Mouse (Mus musculus) brain, adult 2 months (tissue): ENCODE results near the gene Cd4.

Experiments used
- DNase-seq: peaks from one replicate; pipeline ENCODE4 v3.0.0; 2011; ENCODE audit warnings: low read depth, low spot score

Cd4 gene

GRCm38 (mm10) chr6:124887986-124888385, at the start of gene Cd4:
Gene Cd4, minus strand, starts transcription at chr6:124888221.
- no peak for DNase-seq

DNA sequence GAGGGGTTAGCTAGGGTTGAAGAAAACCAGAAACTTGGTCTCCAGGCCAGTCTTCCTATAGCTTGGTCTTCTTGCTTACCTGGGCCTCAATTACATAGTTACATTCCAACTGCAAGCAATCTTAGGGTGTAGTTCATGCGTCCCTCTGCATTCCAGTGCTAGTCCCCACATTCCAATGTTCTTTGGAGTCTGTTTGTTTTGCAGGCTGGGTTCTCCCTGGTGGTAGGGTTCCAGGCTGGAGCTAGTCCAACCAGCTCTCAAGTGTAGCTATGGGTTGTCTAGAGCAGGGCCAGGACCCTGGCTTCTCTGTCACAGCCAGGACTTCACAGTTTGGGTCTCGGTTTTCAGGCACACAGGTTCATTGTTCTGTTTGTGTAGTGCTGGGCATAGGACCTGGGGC, 49.5 kb upstream of the Cd4 start:
- no peak for DNase-seq

DNA sequence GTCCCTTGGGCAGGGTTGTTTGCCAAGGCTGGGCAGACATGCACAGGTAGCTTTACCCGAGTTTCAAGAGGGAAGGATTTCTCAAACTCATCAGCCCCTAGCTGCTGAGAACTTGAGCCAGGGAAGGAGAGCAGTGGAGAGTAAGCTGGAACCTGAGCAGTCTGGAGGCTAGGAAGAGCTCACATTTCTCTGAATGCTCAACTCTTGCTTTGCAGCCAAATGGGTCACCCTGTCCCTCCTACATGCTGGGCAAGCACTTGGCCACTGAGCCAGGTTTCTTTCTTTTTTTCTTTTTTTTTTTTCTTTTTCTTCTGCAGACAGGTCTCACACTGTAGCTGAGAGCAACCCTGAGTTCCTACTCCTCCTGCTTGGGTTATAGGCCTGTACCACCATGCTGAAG, 48.7 kb upstream of the Cd4 start:
- DNase-seq = peak; percentile 78

DNA sequence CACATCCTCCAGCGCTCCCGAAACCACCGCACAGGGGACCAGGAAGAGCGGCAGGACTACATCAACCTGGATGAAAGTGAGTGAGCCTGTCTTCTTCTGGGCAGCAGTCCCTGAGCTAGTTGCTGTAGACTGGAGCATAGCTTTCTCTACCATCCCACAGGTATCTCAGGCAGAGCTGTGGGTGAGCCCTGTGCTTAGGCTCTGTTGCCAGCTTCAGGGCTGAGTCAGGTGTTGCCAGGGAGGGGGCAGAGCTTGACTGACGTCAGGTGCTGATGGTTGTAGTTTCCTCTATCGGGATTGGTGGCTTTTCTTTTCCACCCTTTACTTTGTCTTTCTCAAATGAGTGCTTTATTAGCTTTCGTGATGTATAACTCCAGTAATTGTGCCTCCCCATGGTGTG, 46.6 kb upstream of the Cd4 start:
- peak; percentile 70 for DNase-seq

DNA sequence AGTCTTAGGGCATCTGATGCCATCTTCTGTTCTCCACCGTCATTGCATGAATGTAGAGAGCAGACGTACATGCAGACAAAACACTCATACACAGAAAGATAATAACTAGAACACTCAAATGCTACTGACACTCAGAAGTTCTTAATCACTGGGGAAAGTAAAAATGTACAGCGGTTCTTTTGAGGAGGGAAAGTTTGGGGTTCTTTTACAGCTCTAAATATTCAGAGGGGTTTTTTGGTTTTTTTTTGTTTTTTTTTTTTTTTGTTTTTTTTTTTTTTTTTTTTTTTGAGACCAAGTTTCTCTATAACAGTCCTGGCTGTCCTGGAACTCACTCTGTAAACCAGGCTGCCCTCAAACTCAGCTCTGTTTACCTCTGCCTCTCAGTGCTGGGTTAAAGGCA, 45.1 kb upstream of the Cd4 start:
- DNase-seq = no peak

DNA sequence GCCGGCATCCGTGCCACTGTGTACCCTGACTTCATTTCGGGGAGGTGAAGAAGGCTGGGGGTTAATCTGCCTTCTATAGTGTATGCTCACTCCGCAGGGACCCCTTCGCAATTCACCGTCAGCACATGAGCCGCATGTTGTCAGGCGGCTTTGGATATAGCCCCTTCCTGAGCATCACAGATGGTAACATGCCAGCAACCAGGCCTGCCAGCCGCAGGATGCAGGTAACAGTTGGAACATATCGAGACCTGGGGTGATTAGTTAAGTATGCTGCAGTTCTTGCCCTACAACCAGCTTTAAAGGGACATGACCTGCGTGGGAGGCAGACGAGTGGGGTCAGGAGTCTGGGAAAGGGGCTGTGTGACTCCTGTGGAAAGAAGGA, 44.3 kb upstream of the Cd4 start:
- peak; percentile 20 for DNase-seq

GRCm38 (mm10) chr6:124931525-124932313, 43.7 kb upstream of the Cd4 start:
- DNase-seq = peak; percentile 78

DNA sequence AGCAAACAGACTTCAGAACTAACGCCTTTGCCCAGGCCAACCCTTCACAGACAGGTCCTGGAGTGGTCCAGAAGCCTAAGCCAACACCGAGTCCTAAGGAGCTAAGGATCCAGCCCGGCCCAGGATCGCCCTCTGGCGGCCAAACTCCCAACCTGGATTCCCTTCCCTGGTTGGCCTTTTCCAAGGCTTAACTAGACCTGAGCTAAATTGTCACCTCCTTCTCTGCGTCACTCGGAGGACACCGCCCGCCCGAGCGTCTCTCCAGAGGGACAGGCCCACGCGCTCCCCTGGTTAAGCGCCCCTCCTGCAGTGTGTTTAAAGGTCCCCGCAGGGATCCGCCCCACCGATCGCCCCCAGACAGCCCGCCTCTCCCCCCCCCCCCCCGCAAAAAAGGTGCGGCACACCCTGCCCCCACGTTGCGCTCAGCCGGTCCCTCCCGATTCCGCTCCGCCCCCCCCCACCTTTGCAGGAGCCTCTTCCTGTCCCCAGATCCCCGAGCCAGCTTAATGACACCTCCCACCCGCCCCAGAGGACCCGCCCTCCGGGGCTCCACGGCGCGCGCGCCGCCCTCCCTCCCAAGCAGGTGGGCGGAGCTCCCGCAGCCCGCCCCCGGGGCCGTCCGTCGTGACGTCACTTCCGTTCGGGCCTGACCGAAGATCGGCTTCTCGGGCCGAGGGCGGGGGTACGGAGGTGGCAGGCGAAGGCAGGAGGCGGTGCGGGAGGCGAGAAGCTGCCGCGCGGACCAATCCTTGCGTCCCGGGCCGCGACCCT, 42.9 kb upstream of the Cd4 start, which contains the start of gene Mlf2:
Gene Mlf2 (plus strand): TSS at position 633 of the 771 bp plus-strand sequence.
- peak; percentile 99 for DNase-seq

DNA sequence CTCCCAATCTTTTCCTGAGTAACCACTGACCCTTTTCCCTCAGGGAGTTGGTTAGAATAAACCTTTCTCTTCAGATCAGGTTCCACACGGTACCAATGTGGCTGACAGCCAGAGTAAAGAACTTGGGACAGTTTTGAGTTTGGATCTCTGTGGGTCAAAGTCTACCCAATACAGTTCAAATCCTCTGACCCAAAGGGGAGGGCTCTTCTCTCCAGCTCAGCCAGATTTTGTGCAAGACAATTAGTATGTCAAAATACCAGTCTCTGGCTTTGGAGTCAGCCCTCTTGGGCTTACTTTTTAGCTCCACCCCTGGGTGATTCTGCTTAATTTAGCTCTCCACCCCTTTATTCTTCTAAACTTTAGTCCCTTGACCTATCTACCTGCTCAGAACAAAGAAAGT, 42.2 kb upstream of the Cd4 start:
- no peak for DNase-seq

GRCm38 (mm10) chr6:124925941-124926340, 37.9 kb upstream of the Cd4 start:
- DNase-seq = no peak

DNA sequence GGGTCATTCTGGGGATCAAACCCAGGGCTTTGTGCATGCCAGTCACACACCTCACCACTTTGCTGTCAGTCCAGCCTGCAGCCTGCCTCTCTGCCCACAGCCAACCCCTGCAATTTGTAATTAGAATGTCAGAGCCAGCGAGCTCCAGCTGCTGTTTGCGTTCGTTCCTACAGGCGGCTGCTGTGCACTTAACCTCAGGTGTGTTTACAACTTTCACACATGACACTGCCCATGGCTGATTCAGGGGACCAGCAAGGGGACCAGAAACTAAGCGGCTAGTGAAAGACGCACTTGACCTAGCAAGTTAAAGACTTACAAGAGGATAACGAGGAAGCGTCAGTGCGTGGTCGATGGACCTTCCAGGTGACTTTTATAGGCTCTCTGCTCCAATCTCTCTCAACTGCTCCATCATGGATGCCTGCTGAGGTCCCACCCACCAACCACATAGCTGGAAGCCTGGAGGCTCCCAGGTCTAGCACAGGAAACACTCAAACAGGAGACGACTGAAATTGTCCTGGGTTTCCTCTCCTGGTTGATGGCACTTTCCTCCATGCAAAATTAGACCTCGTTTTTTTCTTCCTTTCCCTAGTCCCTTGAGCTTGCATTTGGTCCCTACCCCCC, 37.3 kb upstream of the Cd4 start:
- no peak for DNase-seq

GRCm38 (mm10) chr6:124921539-124921938, 33.5 kb upstream of the Cd4 start:
- peak; percentile 43 for DNase-seq

DNA sequence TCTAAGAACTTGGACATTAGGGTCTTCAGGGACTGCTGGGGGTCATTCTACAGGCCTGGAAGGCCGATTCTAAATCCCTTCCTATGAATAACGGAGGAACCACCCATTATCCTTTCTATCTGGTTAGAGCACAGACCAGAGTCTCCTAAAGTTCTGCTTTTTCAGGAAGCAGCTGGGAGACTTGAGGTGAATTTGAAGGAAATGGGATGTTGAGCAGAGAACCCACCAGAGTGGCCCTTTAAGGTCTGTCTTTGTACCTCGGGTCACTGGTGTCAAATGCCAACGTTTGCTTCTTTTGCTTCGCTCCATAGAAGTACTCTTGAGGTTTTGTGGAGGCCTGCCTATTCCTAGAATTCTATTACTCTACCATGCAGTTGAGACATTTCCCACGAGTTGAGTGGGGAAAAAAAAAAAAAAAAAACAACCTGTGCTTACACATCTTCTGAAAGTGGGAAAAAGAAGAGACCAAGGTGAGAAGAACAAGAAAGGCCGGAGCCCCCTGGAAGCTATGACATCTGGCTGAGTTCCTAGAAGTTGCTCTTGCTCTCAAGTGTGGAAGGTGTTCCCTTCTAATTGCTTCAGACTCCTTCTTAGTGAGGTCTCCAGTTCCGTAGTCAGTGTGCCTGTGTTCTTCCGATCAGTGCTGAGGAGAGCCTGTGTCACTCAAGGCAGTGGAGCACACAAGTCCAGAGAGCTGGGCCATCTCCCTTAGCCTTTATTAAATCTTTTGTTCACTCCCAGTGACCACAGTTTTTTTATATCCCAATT, 32.5 kb upstream of the Cd4 start:
- DNase-seq = peak; percentile 22

DNA sequence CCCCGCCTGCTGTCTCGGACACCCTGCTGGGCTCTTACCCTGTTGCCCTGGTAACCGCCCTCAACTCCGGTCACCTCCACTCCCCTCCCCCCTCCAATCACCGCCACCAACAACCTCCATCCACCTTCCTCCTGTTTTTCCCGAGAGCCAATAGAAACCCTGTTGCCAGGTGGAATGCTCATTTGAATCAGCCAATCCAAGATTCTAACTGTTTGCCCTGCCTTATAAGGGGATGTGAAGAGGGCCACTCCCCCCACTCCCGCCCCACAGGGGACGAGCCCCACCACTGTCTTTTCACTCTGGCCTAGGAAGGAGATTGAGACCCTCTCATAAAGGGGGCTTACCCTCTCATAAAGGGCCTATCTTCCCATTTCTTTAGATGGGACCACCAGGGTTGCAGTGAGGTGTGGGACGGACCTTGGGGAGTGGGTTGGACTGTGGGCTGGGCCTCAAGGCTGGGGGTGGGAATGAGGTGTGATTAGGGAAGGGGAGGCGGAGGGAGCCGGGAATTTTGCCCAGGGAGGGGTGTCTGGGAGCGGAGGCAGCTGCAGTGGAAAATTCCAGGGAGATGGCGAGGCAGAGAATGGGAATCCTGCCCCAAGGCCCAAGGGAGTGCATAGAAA, 31.8 kb upstream of the Cd4 start, which contains the start of gene Ptms:
Gene Ptms (minus strand): TSS at position 409 of the 623 bp plus-strand sequence.
- peak; percentile 100 for DNase-seq

- no peak for DNase-seq
Observed at GRCm38 (mm10) chr6:124918890-124919627, 31.0 kb upstream of the Cd4 start.

- DNase-seq = no peak
Observed at GRCm38 (mm10) chr6:124918331-124918690, 30.3 kb upstream of the Cd4 start.

DNA sequence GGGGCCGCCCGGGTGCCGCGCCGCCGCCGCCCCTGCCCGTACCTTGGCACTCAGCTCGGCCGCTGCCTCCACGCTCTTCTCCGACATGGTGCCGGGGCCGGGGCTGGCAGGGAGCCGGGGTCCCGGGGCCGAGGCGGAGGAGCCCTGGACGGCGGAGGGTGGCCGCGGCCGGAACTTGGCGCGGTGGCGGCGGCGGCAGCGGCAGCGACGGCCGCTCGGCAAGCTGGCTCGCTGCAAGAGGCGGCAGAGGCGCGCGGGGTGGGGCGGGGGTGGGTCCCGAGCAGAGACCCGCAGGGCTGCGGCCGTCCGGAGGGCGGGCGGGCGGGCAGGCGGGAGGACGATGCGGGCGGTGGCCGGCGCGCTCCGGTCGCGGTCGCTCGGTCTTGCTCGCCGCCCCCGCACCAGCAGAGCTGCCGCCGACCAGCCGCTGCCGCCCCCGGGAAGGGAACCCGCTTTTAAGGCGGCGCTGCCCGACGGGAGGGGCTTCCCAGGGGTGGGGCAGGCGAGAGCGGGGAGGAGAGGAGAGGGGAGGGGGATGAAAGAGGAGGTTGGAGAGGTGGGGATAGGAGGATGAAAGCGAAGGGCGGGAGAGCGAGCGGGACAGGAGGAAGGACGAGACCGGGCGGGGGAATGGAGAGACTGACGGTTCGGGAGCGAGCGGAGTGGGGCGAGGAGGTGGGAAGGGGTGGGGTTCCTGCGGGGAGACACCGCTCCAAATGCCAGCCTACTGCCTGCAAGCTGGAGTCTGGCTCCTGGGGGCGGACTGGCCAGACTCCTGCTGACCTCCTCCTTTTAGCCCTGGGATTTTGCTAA, 29.7 kb upstream of the Cd4 start:
- peak; percentile 99 for DNase-seq

DNA sequence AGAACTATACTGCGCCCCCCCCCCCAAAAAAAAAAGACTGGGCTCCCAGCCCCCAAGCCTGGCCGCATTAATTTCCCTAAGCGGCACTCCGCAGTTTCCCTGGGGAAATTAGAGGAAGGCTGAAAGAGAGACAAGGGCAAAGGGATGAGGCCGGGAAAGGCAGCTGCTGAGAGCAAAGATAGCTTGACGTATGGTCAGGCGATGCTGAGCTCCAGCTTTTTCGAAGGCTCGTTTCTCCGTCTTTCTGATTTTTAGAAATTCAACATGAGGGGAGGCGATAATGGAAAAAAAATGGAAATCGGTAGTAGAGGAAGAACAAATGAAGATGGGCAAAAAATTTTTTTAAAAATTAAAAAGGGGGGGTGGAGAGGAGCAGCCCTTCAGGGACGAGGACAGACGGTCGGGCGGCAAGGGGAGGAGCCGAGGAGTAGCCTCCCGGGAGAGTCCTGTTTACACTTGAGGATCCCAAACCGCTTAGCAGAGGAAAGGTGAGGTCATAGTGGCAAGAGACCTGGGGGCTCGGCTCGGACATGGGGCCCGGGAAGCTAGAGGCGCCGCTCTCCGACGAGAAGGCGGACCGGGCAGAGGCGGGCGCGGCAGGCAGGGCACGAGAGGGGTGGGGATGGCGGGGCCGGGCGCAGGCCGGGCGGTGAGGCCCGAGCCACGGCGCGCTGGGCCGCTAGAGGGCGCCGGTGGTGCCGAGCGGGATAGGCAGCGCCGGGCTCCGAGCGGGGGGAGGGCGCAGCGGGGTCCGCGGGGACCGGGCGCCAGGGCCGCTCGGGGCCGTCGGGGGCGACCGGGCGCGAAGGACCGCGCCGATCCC, 28.9 kb upstream of the Cd4 start:
- DNase-seq = peak; percentile 91
